Mouse (Mus musculus) right cerebral cortex, postnatal 36 days (tissue): ENCODE measurements around the gene Gdf3.
"Not testable (repeated sequence)": the region's sequence is repeated elsewhere in the genome, so short reads cannot be mapped to it uniquely, and the experiment has no call there.

ENCODE experiments used
- DNase-seq, 2 experiments: peaks; one replicate each; pipeline ENCODE4 v3.0.0; 2022; ENCODE audit warnings: low spot score in 2 of 2, mixed read lengths in 1 of 2

Gene Gdf3

GRCm38 (mm10) chr6:122609771-122610170 lies at the start of gene Gdf3:
Gene Gdf3 (minus strand): TSS chr6:122610087.
- no peak for DNase-seq

DNA sequence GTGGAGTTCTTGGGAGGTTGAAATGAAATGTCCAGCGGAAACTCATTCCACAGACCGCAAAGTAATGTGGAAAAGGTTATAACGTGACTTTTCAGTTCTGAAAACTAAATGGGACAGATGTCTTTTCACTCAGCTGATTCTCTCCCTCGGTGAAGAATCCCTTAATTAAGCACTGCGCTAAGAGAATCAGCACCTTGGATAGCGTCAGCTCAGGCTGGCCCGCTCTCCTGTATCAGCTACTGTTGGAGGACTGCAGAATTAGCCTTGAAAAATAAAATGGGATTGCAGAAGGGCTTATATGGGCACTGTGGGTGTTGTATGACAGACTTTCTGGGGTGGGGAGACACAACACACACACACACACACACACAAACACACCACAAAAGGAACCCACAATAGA lies 49.7 kb upstream of the Gdf3 start:
- no peak for DNase-seq

- no peak for DNase-seq
Measured at GRCm38 (mm10) chr6:122657630-122658029, 47.7 kb upstream of the Gdf3 start.

GRCm38 (mm10) chr6:122654301-122654700 lies 44.4 kb upstream of the Gdf3 start:
- DNase-seq: no peak

GRCm38 (mm10) chr6:122650398-122650980 lies 40.6 kb upstream of the Gdf3 start:
- no peak for DNase-seq

DNA sequence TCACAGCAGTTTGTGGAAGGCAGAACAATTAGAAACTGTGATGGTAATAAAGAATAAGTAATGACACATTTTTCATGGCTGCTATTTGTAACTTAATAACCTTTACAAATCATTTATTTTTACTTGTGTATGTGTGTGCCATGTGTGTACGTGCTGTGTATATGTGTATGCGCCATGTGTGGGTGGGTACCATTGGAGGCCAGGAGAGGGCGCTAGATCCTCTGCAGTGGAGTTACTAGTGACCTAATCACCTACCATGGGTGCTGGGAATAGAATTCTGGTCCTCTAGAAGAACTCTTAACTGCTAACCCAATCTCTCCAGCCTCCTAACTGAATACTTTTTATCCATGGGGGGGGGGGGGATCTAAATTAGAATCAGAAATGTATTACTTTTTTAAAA lies 40.0 kb upstream of the Gdf3 start:
- DNase-seq: no peak

DNA sequence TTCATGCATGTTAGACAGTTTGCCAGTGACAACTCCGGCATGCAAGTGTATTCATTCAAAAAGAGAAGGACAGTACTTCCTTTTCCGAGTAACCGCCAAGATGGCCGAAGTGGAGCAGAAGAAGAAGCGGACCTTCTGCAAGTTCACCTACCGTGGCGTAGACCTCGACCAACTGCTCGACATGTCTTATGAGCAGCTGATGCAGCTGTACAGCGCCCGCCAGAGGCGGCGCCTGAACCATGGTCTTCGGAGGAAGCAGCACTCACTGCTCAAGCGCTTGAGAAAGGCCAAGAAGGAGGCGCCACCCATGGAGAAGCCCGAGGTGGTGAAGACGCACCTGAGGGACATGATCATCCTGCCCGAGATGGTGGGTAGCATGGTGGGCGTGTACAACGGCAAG lies 34.3 kb upstream of the Gdf3 start:
- not testable (repeated sequence) for DNase-seq

DNA sequence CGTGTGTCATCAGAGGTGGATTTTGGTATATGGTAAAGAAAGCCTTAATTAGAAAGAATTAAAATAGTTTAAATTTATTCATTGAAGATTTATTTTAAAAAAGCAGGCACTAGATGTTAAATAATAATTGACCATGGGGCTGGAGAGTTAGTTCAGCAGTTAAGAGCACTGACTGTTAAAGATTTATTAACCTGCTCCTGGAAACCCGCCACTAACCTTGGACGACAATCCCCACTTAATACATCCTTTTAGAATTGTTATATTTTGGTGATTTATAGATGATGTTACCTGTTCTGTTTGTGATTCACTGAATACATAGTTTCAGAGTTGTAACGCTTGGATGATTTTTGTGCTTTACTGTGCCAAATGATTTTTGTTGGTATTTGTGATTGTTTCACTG lies 27.7 kb upstream of the Gdf3 start:
- not testable (repeated sequence) for DNase-seq

DNA sequence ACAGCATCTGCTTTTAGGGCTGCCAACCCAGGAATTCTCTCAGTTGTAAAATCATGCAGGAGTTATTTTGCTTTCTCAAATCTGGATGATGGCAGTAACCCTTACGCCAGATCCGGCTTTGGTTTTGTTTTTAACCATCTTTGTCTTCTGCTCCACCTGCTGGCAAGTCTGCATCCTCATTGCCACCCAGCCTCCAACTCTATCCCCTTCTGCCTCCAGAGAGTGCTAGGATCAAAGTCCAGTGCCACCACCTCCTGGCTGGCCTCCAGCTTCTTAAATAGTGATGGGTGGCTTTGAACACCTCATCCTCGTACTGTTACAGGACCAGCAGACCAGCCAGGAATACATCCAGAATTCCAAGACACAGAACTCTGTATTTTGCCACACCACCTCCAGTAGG lies 26.8 kb upstream of the Gdf3 start:
- no peak for DNase-seq

DNA sequence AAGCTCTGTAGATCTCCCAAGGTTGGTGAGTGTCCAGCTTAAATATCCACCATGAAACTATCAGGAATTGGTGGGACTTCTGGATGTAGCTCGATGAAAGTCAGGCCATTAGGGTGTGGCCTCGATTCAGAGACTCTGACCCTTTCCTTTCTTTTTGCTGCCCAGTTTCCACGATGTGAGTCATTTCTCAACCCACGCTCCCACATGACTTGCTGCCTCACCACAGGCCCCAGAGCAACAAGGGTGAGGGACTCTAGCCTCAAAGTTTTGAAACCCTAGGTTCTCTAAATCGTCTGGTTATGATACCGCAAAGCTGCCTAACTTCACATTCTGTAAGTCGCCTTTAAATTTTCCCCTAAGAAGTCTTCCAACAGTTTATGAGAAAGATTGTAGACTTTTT lies 25.4 kb upstream of the Gdf3 start:
- DNase-seq: no peak

DNA sequence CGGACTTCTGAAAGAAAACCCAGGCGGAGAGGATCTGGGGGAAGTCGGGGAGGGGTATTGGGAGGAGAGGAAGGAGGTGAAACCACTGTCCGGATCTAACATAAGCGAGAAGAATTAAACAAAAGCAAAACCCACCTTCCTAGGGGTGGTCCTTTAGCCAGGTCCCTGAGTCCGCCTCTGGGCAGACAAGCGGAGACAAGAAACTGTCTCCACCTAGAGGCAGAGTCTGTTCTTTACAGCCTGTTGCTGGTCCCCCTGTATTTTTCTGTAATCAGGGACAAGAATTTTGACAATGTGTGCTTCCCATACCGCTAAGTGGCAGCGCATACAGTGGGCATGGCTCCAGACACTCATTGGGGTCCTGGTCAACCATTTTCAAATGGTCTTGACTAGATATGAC lies 23.5 kb upstream of the Gdf3 start:
- no peak for DNase-seq

- no peak for DNase-seq
Measured at GRCm38 (mm10) chr6:122627469-122628108, 17.7 kb upstream of the Gdf3 start.

DNA sequence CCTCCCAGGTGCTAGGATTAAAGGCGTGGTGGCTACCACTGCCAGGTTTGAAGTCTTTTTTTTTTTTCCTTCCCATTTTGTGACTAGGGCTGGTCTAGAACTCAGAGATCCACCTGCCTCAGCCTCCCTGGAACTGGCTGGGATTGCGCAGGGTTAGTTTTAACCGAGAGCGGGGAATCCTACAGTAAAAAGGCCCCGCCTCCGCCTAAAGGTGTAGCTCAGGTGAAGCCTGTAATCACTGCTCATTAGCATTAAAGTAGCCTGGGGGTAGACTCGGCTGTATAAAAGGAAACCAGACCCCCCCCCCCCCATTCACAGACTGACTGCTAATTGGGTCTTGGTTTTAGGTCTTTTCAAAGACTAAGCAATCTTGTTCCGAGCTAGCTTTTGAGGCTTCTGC lies 16.2 kb upstream of the Gdf3 start, which contains the start of gene Dppa3:
Gene Dppa3, plus strand, starts transcription at position 301 of the 400 bp plus-strand sequence.
- no peak for DNase-seq

- DNase-seq: no peak
Measured at GRCm38 (mm10) chr6:122625156-122625555, 15.3 kb upstream of the Gdf3 start.

GRCm38 (mm10) chr6:122624480-122624879 lies 14.6 kb upstream of the Gdf3 start:
- no peak for DNase-seq

- no peak for DNase-seq
Measured at GRCm38 (mm10) chr6:122621066-122621465, 11.2 kb upstream of the Gdf3 start.

DNA sequence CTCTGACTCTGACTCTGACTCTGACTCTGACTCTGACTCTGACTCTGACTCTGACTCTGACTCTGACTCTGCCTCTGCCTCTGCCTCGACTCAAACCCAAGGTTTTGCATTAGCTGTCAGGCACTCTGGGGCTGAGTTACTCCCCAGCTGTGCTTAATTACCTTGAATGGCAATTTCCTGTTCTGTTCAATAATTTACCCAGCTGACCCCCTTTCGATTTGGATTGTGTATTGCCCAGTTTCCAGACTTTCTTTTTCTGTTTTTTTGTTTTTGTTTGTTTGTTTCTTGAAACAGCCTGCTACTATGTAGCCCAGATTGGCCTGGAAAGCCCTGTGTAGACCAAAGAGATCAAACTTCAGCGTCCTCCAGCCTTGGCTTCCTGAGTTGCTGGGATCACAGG lies 6.1 kb upstream of the Gdf3 start:
- no peak for DNase-seq

DNA sequence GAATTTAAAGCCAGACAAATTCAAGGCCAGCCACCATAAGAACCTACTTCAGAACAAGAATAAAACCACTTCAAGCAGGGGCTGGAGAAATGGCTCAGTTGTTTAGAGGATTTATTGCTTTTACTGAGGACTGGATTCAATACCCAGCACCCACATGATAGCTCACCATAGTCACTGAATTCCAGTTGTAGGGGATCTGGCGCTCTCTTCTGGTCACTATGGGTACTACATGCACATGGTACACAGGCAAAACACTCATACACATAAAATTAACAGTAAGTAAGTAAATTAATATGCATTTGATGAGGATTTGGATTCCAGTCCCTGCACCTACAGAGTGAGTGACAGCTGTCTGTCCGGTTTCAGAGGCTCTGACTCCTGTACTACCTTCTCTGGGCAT lies 4.2 kb upstream of the Gdf3 start:
- DNase-seq: no peak

GRCm38 (mm10) chr6:122612426-122612825 lies 2.5 kb upstream of the Gdf3 start:
- no peak for DNase-seq

- DNase-seq: no peak
Measured at GRCm38 (mm10) chr6:122609377-122609728, 534 bp downstream of the Gdf3 start.

DNA sequence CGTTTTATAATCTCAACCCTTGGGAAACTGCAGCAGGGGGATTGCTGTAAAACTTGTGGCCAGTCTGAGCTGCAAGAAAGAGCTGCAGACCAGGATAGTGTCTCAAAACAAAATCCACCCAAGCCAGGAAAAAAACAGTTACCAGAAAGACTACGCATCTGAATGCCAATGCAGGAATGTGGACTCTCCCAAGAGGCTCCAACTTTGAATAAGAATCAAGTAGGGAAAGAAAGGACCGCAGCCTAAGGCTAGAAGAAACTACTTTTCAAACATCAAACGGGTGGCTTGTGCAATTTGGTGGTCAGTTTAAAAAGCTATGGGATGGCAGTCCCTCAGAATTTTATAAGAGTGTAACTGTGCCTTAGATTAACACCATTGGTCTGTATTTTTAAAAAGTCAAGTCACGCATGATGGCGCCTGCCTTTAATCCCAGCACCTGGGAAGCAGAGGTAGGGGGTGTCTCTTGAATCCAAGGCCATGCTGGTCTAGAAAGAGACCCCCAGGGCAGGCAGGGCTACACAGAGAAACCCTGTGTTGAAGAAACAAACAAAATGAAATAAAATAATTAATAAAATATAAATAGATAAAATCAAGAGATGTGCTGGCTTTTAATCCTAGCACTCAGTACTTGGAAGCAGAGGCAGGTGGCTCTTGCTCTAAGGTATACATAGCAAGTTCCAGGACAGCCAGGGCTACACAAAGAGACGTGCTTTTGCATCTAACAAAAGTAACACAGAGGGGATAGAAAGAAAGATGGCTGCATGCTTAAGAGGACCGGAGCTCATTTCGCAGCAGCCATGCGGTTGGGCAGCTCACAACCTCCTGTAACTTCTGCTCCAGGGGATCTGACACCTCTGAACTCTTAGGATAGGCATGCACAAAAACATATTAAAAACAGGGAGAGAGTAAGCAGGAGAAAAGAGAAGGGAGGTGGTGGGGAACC lies 1.2 kb downstream of the Gdf3 start:
- no peak for DNase-seq

- no peak for DNase-seq
Measured at GRCm38 (mm10) chr6:122607700-122608099, 2.2 kb downstream of the Gdf3 start.

DNA sequence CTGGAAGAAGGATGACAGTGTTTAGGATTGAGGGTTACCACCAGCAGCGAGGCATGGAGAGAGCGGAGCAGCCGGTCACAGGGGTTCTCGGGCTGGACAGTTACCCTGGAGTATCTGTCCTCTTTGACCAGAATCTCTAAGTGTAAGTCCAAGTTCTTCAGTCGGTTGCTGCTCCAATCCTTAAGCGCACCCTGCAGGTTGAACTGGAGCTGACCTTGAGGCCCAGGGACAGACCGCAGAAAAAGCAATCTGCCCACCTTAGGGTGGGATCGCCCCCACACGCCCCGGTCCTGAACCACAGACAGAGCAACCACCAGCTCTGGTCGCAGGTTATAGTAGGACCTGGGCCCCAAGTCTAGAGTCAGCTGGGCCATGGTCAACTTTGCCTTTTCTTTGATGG lies 3.2 kb downstream of the Gdf3 start:
- DNase-seq: no peak
